Mouse (Mus musculus) hindbrain, embryonic 14.5 days (tissue): ENCODE measurements around the gene Il4i1. TPM values are rescaled to one million over a fixed set of nuclear protein-coding genes. Genes with fewer than 3 reads are reported as not detected.

Experiments
- ATAC-seq: fragments of 200-750 bp; cut with Nextera tagmentation; 2 replicates; pipeline ENCODE4 v1.8.0; 2017; ENCODE audit warnings: moderate number of reproducible peaks, mild to moderate bottlenecking, moderate TSS enrichment, moderate library complexity; ENCODE audit not compliant: low FRiP score
- DNase-seq: peaks from one replicate; pipeline ENCODE4 v3.0.0-alpha.2; 2015; ENCODE audit warnings: low spot score
- H3K27ac ChIP-seq: fragments of 300-500 bp; sonication (generic); 2 replicates; pipeline ENCODE4 v1.5.1; 2014; ENCODE audit warnings: mild to moderate bottlenecking, moderate library complexity
- H3K27me3 ChIP-seq: fragments of 300-500 bp; sonication (generic); 2 replicates; pipeline ENCODE4 v1.6.1; 2014; ENCODE audit warnings: mild to moderate bottlenecking, low read length, mixed read lengths; ENCODE audit not compliant: control insufficient read depth, insufficient read depth
- H3K36me3 ChIP-seq: fragments of 300-500 bp; sonication (generic); replicated peaks from 2 replicates; pipeline ENCODE4 v1.6.1; 2014; ENCODE audit not compliant: control insufficient read depth, insufficient read depth
- H3K4me1 ChIP-seq: fragments of 300-500 bp; sonication (generic); replicated peaks from 2 replicates; pipeline ENCODE4 v1.6.1; 2014; ENCODE audit warnings: antibody characterized with exemption, low read length, mixed read lengths; ENCODE audit not compliant: control insufficient read depth, insufficient read depth
- H3K4me2 ChIP-seq: fragments of 300-500 bp; sonication (generic); replicated peaks from 2 replicates; pipeline ENCODE4 v1.6.1; 2014; ENCODE audit warnings: mild to moderate bottlenecking, moderate library complexity
- H3K4me3 ChIP-seq: fragments of 300-500 bp; sonication (generic); replicated peaks from 2 replicates; pipeline ENCODE4 v1.5.1; 2014; ENCODE audit warnings: mild to moderate bottlenecking, low read length
- H3K9ac ChIP-seq: fragments of 300-500 bp; sonication (generic); 2 replicates; pipeline ENCODE4 v1.6.1; 2014
- H3K9me3 ChIP-seq: fragments of 300-500 bp; sonication (generic); 2 replicates; pipeline ENCODE4 v1.6.1; 2016; ENCODE audit warnings: low read length; ENCODE audit not compliant: control insufficient read depth
- WGBS: fragments of 180-500 bp; shearing (Covaris S2); extraction: QIAGEN DNeasy Blood & Tissue Kit; methylation state at CpG from one replicate; pipeline ENCODE4 v1.1.7; 2014; 5-methylcytosine and 5-hydroxymethylcytosine counted together
- polyA plus RNA-seq: library from polyadenylated mRNA; unstranded; fragments of >200 nt; fragmentation: Nextera tagmentation; extraction: Ambion mirVana; gene quantifications from 2 replicates; pipeline ENCODE4 v1.2.1, GENCODE M21; 2014

Il4i1 gene
- polyA plus RNA-seq, 1 experiment from 2014 or later = 1.3 TPM

- WGBS = 86% methylated on average over 3 of the region's 3 CpGs
- ATAC-seq = no peak
- H3K4me2 ChIP-seq = no peak overlapping the region
These were observed 10.6 kb downstream of the Il4i1 start for GRCm38 (mm10) chr7:44826771-44827170.

GRCm38 (mm10) chr7:44828706-44829105 lies 12.5 kb downstream of the Il4i1 start:
- H3K4me3 ChIP-seq = no peak overlapping the region
- WGBS = 99% methylated on average over 5 of the region's 5 CpGs
- H3K9me3 ChIP-seq = no peaks in the 10 kb centered on the region
- no peak for ATAC-seq
- DNase-seq = no peak
- H3K4me1 ChIP-seq = no peaks in the 10 kb centered on the region
- peaks cover 46% of the 10 kb centered on the region for H3K36me3 ChIP-seq
- no peak overlapping the region for H3K4me2 ChIP-seq
- no peak overlapping the region for H3K27ac ChIP-seq
- no peak overlapping the region for H3K9ac ChIP-seq
- H3K27me3 ChIP-seq = no peaks in the 10 kb centered on the region

More at GRCm38 (mm10) chr7:44826771-44827170, 10.6 kb downstream of the Il4i1 start:
- no peak overlapping the region for H3K9ac ChIP-seq
- H3K36me3 ChIP-seq = peaks cover 34% of the 10 kb centered on the region
- H3K4me1 ChIP-seq = no peaks in the 10 kb centered on the region
- no peak overlapping the region for H3K27ac ChIP-seq
- no peak for DNase-seq
- no peaks in the 10 kb centered on the region for H3K27me3 ChIP-seq
- H3K9me3 ChIP-seq = no peaks in the 10 kb centered on the region
- H3K4me3 ChIP-seq = no peak overlapping the region

- DNase-seq (no peak), ATAC-seq (no peak)
- no peak overlapping the region for H3K4me2 ChIP-seq
- H3K27ac ChIP-seq = no peak overlapping the region
- H3K27me3 ChIP-seq = no peaks in the 10 kb centered on the region
- no peak overlapping the region for H3K9ac ChIP-seq
- no peaks in the 10 kb centered on the region for H3K4me1 ChIP-seq
- 87% methylated on average over 4 of the region's 4 CpGs for WGBS
- H3K9me3 ChIP-seq = no peaks in the 10 kb centered on the region
- no peak overlapping the region for H3K4me3 ChIP-seq
- peaks cover 46% of the 10 kb centered on the region for H3K36me3 ChIP-seq
These were observed 16.6 kb downstream of the Il4i1 start for GRCm38 (mm10) chr7:44832763-44833162.

GRCm38 (mm10) chr7:44835373-44836015 lies 19.3 kb downstream of the Il4i1 start:
- peaks cover 7% of the 10 kb centered on the region for H3K27me3 ChIP-seq
- ATAC-seq = no peak
- no peak for DNase-seq
- no peak overlapping the region for H3K27ac ChIP-seq
- peaks cover 10% of the 10 kb centered on the region for H3K4me1 ChIP-seq
- no peak overlapping the region for H3K9ac ChIP-seq
- H3K9me3 ChIP-seq = no peaks in the 10 kb centered on the region
- peaks cover 31% of the 10 kb centered on the region for H3K36me3 ChIP-seq
- H3K4me3 ChIP-seq = no peak overlapping the region
- no peak overlapping the region for H3K4me2 ChIP-seq
- 80% methylated on average over 1 of the region's 1 CpGs for WGBS

- Histone ChIP-seq H3K9me3 (no peaks in the 10 kb centered on the region), H3K27ac (no peak overlapping the region), H3K36me3 (peaks cover 31% of the 10 kb centered on the region), H3K4me1 (peaks cover 10% of the 10 kb centered on the region), H3K9ac (no peak overlapping the region), H3K4me2 (no peak overlapping the region), H3K4me3 (no peak overlapping the region), H3K27me3 (peaks cover 13% of the 10 kb centered on the region)
- DNase-seq = no peak
- WGBS = 60% methylated on average over 3 of the region's 3 CpGs
- no peak for ATAC-seq
These were observed 19.8 kb downstream of the Il4i1 start for GRCm38 (mm10) chr7:44836016-44836404.

- Histone ChIP-seq H3K4me1 (peaks cover 10% of the 10 kb centered on the region), H3K27me3 (peaks cover 18% of the 10 kb centered on the region), H3K36me3 (peaks cover 31% of the 10 kb centered on the region), H3K9ac (no peak overlapping the region), H3K27ac (no peak overlapping the region), H3K4me2 (no peak overlapping the region), H3K4me3 (no peak overlapping the region), H3K9me3 (no peaks in the 10 kb centered on the region)
- 88% methylated on average over 9 of the region's 9 CpGs for WGBS
- ATAC-seq (no peak), DNase-seq (no peak)
These were observed 20.4 kb downstream of the Il4i1 start for GRCm38 (mm10) chr7:44836423-44837053.

GRCm38 (mm10) chr7:44838073-44838472 lies 21.9 kb downstream of the Il4i1 start:
- 83% methylated on average over 6 of the region's 6 CpGs for WGBS
- ATAC-seq (no peak), DNase-seq (no peak)
- no peaks in the 10 kb centered on the region for H3K9me3 ChIP-seq
- no peak overlapping the region for H3K27ac ChIP-seq
- peaks cover 22% of the 10 kb centered on the region for H3K27me3 ChIP-seq
- H3K9ac ChIP-seq = no peak overlapping the region
- peaks cover 10% of the 10 kb centered on the region for H3K4me1 ChIP-seq
- peaks cover 33% of the 10 kb centered on the region for H3K36me3 ChIP-seq
- no peak overlapping the region for H3K4me3 ChIP-seq
- H3K4me2 ChIP-seq = no peak overlapping the region

GRCm38 (mm10) chr7:44839171-44839490 lies 22.9 kb downstream of the Il4i1 start:
- peak overlapping the region; percentile 22 for H3K4me3 ChIP-seq
- 31% methylated on average over 11 of the region's 11 CpGs for WGBS

GRCm38 (mm10) chr7:44839491-44840191 lies 23.5 kb downstream of the Il4i1 start:
- 3% methylated on average over 58 of the region's 58 CpGs for WGBS
- ATAC-seq (peak; percentile 49), DNase-seq (peak; percentile 61)
- H3K4me2 ChIP-seq = peak overlapping the region; percentile 50
- peak overlapping the region; percentile 22 for H3K4me3 ChIP-seq
- H3K4me1 ChIP-seq = peaks cover 10% of the 10 kb centered on the region
- H3K9me3 ChIP-seq = no peaks in the 10 kb centered on the region
- H3K27ac ChIP-seq = no peak overlapping the region
- peak overlapping the region; percentile 48 for H3K9ac ChIP-seq
- peaks cover 22% of the 10 kb centered on the region for H3K27me3 ChIP-seq
- H3K36me3 ChIP-seq = peaks cover 48% of the 10 kb centered on the region

More at GRCm38 (mm10) chr7:44839171-44839490, 22.9 kb downstream of the Il4i1 start:
- H3K9ac ChIP-seq = peak overlapping the region; percentile 48
- ATAC-seq (no peak), DNase-seq (no peak)
- no peak overlapping the region for H3K27ac ChIP-seq
- H3K36me3 ChIP-seq = peaks cover 43% of the 10 kb centered on the region
- peak overlapping the region; percentile 50 for H3K4me2 ChIP-seq
- peaks cover 22% of the 10 kb centered on the region for H3K27me3 ChIP-seq
- peaks cover 10% of the 10 kb centered on the region for H3K4me1 ChIP-seq
- H3K9me3 ChIP-seq = no peaks in the 10 kb centered on the region
